Mouse (Mus musculus) cortical plate, adult 2 months (tissue): ENCODE data around the gene Xrcc3.

Experiments used
- CTCF ChIP-seq: fragments of 200-500 bp; IDR thresholded peaks from 2 replicates; pipeline ENCODE4 v1.5.1; 2011; ENCODE audit warnings: mild to moderate bottlenecking, control low read depth, low read length; ENCODE audit not compliant: insufficient read depth; ENCODE audit errors: extremely low read depth
- POLR2A ChIP-seq: fragments of 200-500 bp; IDR thresholded peaks from 2 replicates; pipeline ENCODE4 v1.6.1; 2011; ENCODE audit warnings: mild to moderate bottlenecking, low read length, control low read depth; ENCODE audit not compliant: insufficient read depth; ENCODE audit errors: extremely low read depth

- TF ChIP-seq POLR2A, result no peak
- no peak for TF ChIP-seq CTCF
Observed at GRCm38 (mm10) chr12:111814769-111815762, 1.4 kb upstream of the Xrcc3 start.
